Mouse (Mus musculus) heart, embryonic 14.5 days (tissue): Measurements from ENCODE around the gene Hjurp. TPM values are rescaled to one million over a fixed set of nuclear protein-coding genes. Genes with fewer than 3 reads are reported as not detected.

Experiments
- ATAC-seq: fragments of 200-750 bp; cut with Nextera tagmentation; 2 replicates; pipeline ENCODE4 v1.8.0; 2017; ENCODE audit warnings: low read depth, moderate TSS enrichment; ENCODE audit not compliant: insufficient number of reproducible peaks, insufficient read depth, low FRiP score
- H3K27ac ChIP-seq, 2 experiments: fragments of 200-500 bp in 1 of 2; fragments of 300-500 bp in 1 of 2; sonication (generic) in 1 of 2; replicated peaks in 1 of 2; 2 replicates each; pipeline ENCODE4 v1.5.1; 2012 to 2014; ENCODE audit warnings: low read depth in 2 of 2, low read length in 2 of 2, control low read depth in 1 of 2, mild to moderate bottlenecking in 1 of 2, mixed read lengths in 1 of 2; ENCODE audit not compliant: control insufficient read depth in 1 of 2, insufficient read depth in 1 of 2
- H3K27me3 ChIP-seq: fragments of 300-500 bp; sonication (generic); 2 replicates; pipeline ENCODE4 v1.6.1; 2014; ENCODE audit warnings: mild to moderate bottlenecking, low read length, control low read depth; ENCODE audit not compliant: control insufficient read depth, insufficient read depth
- H3K36me3 ChIP-seq: fragments of 300-500 bp; sonication (generic); 2 replicates; pipeline ENCODE4 v1.6.1; 2014; ENCODE audit warnings: mild to moderate bottlenecking, control low read depth, low read length, mixed read lengths; ENCODE audit not compliant: control insufficient read depth, insufficient read depth
- H3K4me1 ChIP-seq, 2 experiments: fragments of 200-500 bp in 1 of 2; fragments of 300-500 bp in 1 of 2; sonication (generic) in 1 of 2; 2 replicates each; pipeline ENCODE4 v1.6.1; 2012 to 2014; ENCODE audit warnings: low read length in 2 of 2, control low read depth in 1 of 2, mixed read lengths in 1 of 2; ENCODE audit not compliant: control insufficient read depth in 2 of 2, insufficient read depth in 2 of 2
- H3K4me2 ChIP-seq: fragments of 300-500 bp; sonication (generic); 2 replicates; pipeline ENCODE4 v1.6.1; 2014; ENCODE audit warnings: mild to moderate bottlenecking, low read length
- H3K4me3 ChIP-seq, 2 experiments: fragments of 200-500 bp in 1 of 2; fragments of 300-500 bp in 1 of 2; sonication (generic) in 1 of 2; 2 replicates each; pipeline ENCODE4 v1.5.1; 2012 to 2014; ENCODE audit warnings: low read length in 2 of 2, mild to moderate bottlenecking in 2 of 2, control low read depth in 1 of 2, low read depth in 1 of 2, moderate library complexity in 1 of 2; ENCODE audit not compliant: control insufficient read depth in 1 of 2, insufficient read depth in 1 of 2
- H3K9ac ChIP-seq: fragments of 300-500 bp; sonication (generic); 2 replicates; pipeline ENCODE4 v1.6.1; 2014; ENCODE audit warnings: mild to moderate bottlenecking, low read length
- H3K9me3 ChIP-seq: fragments of 300-500 bp; sonication (generic); 2 replicates; pipeline ENCODE4 v1.6.1; 2016; ENCODE audit warnings: low read length, control low read depth; ENCODE audit not compliant: control insufficient read depth
- WGBS: fragments of 180-500 bp; shearing (Covaris S2); extraction: QIAGEN DNeasy Blood & Tissue Kit; methylation state at CpG from one replicate; pipeline ENCODE4 v1.1.7; 2014; 5-methylcytosine and 5-hydroxymethylcytosine counted together
- polyA plus RNA-seq: library from polyadenylated mRNA; unstranded; fragments of >200 nt; fragmentation: Nextera tagmentation; extraction: Ambion mirVana; gene quantifications from 2 replicates; pipeline ENCODE4 v1.2.1, GENCODE M21; 2014

The Hjurp gene
- polyA plus RNA-seq, 1 experiment from 2014 or later = 104 TPM

DNA sequence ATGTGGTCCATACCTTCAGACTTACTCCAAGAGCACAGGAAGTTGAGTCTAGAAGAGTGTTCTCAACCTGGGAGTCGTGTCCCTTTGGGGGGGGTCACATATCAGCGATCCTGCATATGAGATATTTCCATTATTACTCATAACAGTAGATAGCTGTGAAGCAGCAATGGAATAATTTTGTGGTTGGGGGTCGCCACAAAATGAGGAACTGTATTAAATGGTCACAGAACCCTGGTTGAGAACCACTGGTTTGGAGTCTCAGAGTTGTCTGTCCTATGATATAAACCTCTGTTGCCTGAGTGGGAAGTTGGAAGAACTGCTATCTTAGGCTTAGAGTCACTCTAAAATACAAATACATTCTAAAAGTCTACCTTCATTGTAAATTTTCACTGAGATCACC lies 32.5 kb upstream of the Hjurp start:
- H3K9ac ChIP-seq = no peak overlapping the region
- peak; percentile 12; the same call in 1 of the 2 replicates for ATAC-seq
- H3K4me2 ChIP-seq = no peak overlapping the region
- H3K27me3 ChIP-seq = no peaks in the 10 kb centered on the region
- no peak overlapping the region for H3K27ac ChIP-seq
- H3K4me1 ChIP-seq = no peaks in the 10 kb centered on the region
- H3K9me3 ChIP-seq = peaks cover 49% of the 10 kb centered on the region
- WGBS = 40% methylated on average over 3 of the region's 3 CpGs
- no peaks in the 10 kb centered on the region for H3K36me3 ChIP-seq
- no peak overlapping the region for H3K4me3 ChIP-seq

DNA sequence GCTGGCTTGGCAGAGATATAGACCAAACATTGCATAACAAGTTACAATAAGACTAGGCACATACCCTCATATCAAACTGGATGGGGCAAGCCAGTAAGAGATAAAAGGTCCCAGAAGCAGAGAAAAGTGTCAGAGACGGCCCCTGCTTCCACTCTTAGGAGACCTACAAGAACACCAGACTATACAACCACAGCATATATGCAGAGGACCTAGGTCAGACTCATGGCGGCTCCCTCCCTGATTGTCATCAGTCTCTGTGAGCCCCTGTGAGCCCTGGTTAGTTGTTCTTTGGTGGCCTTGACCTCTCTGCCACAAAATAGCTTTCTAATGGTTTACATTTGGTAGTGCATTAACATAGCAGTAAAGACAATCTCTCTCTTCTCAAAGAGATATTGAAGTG lies 31.6 kb upstream of the Hjurp start:
- ATAC-seq = no peak
- Histone ChIP-seq H3K4me2 (no peak overlapping the region), H3K36me3 (no peaks in the 10 kb centered on the region), H3K27ac (no peak overlapping the region), H3K9me3 (peaks cover 56% of the 10 kb centered on the region), H3K4me1 (no peaks in the 10 kb centered on the region), H3K9ac (no peak overlapping the region), H3K27me3 (no peaks in the 10 kb centered on the region), H3K4me3 (no peak overlapping the region)
- WGBS = 44% methylated on average over 2 of the region's 2 CpGs

DNA sequence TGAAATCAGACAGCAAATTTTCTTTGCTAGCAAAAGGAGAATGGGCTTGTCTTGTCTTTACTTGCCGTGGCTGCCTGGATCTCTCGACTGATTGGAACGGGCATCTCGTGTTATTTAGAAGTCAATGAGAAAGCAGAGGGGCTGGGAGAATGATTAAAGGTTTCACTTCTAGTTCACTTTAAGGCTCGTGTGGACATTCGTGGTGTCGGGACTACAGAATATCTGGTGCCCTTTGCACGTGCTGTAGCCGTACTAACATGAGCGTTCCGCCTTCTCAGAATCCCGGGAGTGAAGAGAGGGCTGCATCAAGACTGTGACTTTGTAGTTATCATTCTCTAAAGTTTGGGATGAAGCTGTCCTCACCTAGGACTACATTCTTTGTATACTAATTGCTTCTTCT lies 29.7 kb upstream of the Hjurp start:
- H3K9me3 ChIP-seq = peaks cover 72% of the 10 kb centered on the region
- no peaks in the 10 kb centered on the region for H3K27me3 ChIP-seq
- WGBS = 61% methylated on average over 12 of the region's 12 CpGs

DNA sequence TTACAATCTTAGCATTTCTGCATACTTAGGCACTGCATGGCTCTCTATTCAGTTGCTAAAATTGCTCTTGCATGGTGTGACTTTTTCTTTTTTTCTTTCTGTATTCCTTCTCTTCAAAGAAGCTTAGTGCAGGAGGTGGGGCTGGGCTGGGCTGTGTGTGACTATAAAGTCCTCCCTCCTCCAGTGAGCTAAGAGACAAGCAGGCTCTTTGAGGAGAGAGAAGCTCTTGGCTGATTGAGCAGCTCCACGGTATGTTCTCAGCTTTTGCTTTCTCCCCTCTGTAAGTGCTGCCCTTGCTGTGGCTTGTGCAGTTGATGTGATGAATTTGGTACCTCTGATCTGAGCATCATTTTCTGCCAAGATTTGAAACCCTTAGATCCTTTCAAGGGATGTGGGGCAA lies 29.1 kb upstream of the Hjurp start:
- H3K4me2 ChIP-seq = no peak overlapping the region
- peaks cover 78% of the 10 kb centered on the region for H3K9me3 ChIP-seq
- H3K27me3 ChIP-seq = no peaks in the 10 kb centered on the region
- ATAC-seq = no peak
- H3K27ac ChIP-seq = no peak overlapping the region
- no peaks in the 10 kb centered on the region for H3K4me1 ChIP-seq
- H3K4me3 ChIP-seq = no peak overlapping the region
- H3K36me3 ChIP-seq = no peaks in the 10 kb centered on the region
- H3K9ac ChIP-seq = no peak overlapping the region
- 57% methylated on average over 1 of the region's 1 CpGs for WGBS

More for the DNA sequence above, 29.7 kb upstream of the Hjurp start:
- H3K9ac ChIP-seq = no peak overlapping the region
- no peaks in the 10 kb centered on the region for H3K36me3 ChIP-seq
- ATAC-seq = no peak
- H3K4me3 ChIP-seq = no peak overlapping the region
- H3K4me1 ChIP-seq = no peaks in the 10 kb centered on the region
- H3K27ac ChIP-seq = no peak overlapping the region
- H3K4me2 ChIP-seq = no peak overlapping the region

DNA sequence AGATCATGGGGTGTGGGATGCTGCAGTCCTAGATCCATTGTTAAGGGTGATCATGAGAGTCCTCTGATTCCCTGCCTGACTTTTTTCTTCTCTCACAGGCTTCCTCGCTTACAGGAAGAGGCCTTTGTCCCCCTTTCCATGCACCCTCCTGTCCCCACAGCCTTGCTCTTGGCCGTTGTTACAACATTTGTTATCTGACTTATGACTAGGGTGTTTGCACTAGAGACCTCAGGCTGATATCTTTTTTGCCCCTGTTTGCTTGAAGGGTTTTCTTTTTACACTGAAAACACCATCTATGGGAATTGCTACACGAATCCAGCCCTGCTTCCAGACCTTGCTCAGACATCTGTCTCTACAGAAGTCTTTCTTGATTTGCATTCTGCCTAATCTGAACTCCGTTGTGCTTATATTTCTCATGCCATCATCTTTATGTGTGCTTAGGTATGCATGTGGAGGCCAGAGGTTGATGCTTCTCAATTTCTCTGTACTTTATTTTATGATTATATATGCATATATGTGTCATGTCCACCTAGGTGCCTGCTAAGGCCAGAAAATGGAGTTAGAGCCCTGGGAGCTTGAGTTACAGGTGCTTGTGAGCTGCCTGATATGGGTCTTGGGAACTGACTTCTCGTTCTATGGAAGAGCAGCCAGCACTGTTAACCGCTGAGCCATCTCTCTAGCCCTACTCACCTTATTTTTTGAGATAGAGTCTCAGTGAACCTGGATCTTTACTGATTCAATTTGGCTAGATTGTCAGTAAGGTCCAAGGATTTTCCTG lies 27.8 kb upstream of the Hjurp start:
- Histone ChIP-seq H3K27ac (no peak overlapping the region), H3K9me3 (peaks cover 87% of the 10 kb centered on the region), H3K4me2 (no peak overlapping the region), H3K9ac (no peak overlapping the region), H3K4me3 (no peak overlapping the region), H3K4me1 (no peaks in the 10 kb centered on the region), H3K36me3 (no peaks in the 10 kb centered on the region), H3K27me3 (no peaks in the 10 kb centered on the region)
- ATAC-seq = no peak
- 40% methylated on average over 6 of the region's 6 CpGs for WGBS

DNA sequence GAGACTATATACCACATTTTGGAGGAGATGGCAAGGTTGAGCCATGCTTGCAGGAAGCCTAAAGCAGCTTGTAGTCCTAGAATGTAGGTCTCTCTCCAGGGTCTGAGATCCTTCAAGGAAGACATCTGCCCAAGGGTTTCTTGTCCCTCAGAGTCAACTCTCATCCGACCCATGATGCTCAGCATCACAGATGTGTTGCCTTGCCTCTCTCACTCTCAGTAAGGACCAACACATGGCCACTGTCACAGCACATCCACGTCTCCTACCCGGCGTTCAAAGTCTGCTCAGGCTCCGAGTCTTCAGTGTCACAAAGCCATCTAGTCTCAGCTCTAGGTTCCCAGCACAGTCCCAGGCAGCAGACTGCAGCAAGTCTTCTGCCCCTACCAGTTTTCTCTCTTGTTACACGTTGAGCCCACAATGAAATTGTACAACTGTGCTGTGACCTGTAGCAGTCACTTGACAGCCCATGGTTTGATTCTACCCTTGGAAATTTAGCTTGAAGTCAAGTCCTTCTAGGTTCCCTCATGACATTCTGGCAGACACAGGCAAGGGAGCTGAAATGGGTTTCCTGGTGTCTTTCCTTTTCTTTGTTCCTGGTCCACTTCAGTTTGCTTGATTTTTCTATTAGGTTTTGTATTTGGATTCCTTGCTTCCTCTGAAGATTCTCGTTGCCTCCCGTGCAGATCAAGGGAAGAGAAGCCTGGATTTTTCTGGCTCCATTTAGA lies 27.0 kb upstream of the Hjurp start:
- 55% methylated on average over 8 of the region's 8 CpGs for WGBS
- no peaks in the 10 kb centered on the region for H3K27me3 ChIP-seq
- H3K36me3 ChIP-seq = no peaks in the 10 kb centered on the region
- no peak overlapping the region for H3K4me2 ChIP-seq
- no peak; the same call in 1 of the 2 replicates for ATAC-seq
- H3K4me3 ChIP-seq = no peak overlapping the region
- peaks cover 88% of the 10 kb centered on the region for H3K9me3 ChIP-seq
- no peaks in the 10 kb centered on the region for H3K4me1 ChIP-seq
- no peak overlapping the region for H3K27ac ChIP-seq
- no peak overlapping the region for H3K9ac ChIP-seq

DNA sequence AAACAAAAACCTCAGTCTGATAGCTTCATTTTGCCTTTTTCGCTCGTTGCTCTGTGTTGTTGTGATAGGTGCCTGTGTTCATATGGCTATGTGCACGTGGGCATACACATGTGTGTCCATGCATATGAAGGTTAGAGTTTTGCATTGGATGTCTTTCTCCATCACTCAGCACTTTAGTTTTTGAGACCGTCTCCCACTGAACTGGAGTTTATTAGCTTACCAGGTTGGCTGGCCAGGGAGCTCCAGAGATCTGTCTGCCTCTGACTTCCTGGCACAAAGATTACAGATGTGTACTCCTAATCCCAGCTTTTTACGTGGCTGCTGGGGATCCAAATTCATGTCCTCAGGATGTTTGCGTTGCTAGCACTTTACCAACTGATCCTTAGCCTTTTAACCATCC lies 26.3 kb upstream of the Hjurp start:
- no peak overlapping the region for H3K9ac ChIP-seq
- no peak overlapping the region for H3K27ac ChIP-seq
- peaks cover 88% of the 10 kb centered on the region for H3K9me3 ChIP-seq
- no peak overlapping the region for H3K4me2 ChIP-seq
- H3K27me3 ChIP-seq = no peaks in the 10 kb centered on the region
- no peak for ATAC-seq
- no peaks in the 10 kb centered on the region for H3K36me3 ChIP-seq
- no peaks in the 10 kb centered on the region for H3K4me1 ChIP-seq
- WGBS = 54% methylated on average over 6 of the region's 6 CpGs
- no peak overlapping the region for H3K4me3 ChIP-seq
